Mouse (Mus musculus) forebrain, postnatal 0 days (tissue): ENCODE measurements around the gene Zfp526. TPM values are rescaled to one million over a fixed set of nuclear protein-coding genes. Genes with fewer than 3 reads are reported as not detected.

Experiments used
- ATAC-seq: fragments of 200-750 bp; cut with Nextera tagmentation; 2 replicates; pipeline ENCODE4 v1.8.0; 2017; ENCODE audit warnings: mild to moderate bottlenecking, moderate library complexity
- DNase-seq: peaks from one replicate; pipeline ENCODE4 v3.0.0-alpha.2; 2015
- H3K27ac ChIP-seq: fragments of 300-500 bp; sonication (generic); 2 replicates; pipeline ENCODE4 v1.5.1; 2014; ENCODE audit warnings: low read depth, mild to moderate bottlenecking, antibody characterized with exemption, low read length, moderate library complexity, mixed read lengths
- H3K27me3 ChIP-seq: fragments of 300-500 bp; sonication (generic); 2 replicates; pipeline ENCODE4 v1.6.1; 2014; ENCODE audit warnings: mild to moderate bottlenecking, low read length, mixed read lengths; ENCODE audit not compliant: insufficient read depth
- H3K36me3 ChIP-seq: fragments of 300-500 bp; sonication (generic); 2 replicates; pipeline ENCODE4 v1.6.1; 2014; ENCODE audit warnings: mild to moderate bottlenecking, moderate library complexity; ENCODE audit not compliant: insufficient read depth
- H3K4me1 ChIP-seq: fragments of 300-500 bp; sonication (generic); 2 replicates; pipeline ENCODE4 v1.6.1; 2014; ENCODE audit warnings: antibody characterized with exemption; ENCODE audit not compliant: insufficient read depth
- H3K4me2 ChIP-seq: fragments of 300-500 bp; sonication (generic); 2 replicates; pipeline ENCODE4 v1.6.1; 2014; ENCODE audit warnings: low read depth, mild to moderate bottlenecking, moderate library complexity
- H3K4me3 ChIP-seq: fragments of 300-500 bp; sonication (generic); 2 replicates; pipeline ENCODE4 v1.5.1; 2014; ENCODE audit warnings: low read depth, low read length, mixed read lengths
- H3K9ac ChIP-seq: fragments of 300-500 bp; sonication (generic); 2 replicates; pipeline ENCODE4 v1.6.1; 2014; ENCODE audit warnings: mild to moderate bottlenecking
- H3K9me3 ChIP-seq: fragments of 300-500 bp; sonication (generic); 2 replicates; pipeline ENCODE4 v1.6.1; 2016; ENCODE audit warnings: low read length
- CTCF ChIP-seq: sonication (generic); IDR thresholded peaks from 2 replicates; pipeline ENCODE4 v1.5.1; 2016; ENCODE audit warnings: antibody characterized with exemption, control low read depth, low read depth
- WGBS: fragments of 180-500 bp; shearing (Covaris S2); extraction: QIAGEN DNeasy Blood & Tissue Kit; methylation state at CpG from one replicate; pipeline ENCODE4 v1.1.7; 2014; 5-methylcytosine and 5-hydroxymethylcytosine counted together
- polyA plus RNA-seq: library from polyadenylated mRNA; unstranded; fragments of >200 nt; fragmentation: Nextera tagmentation; extraction: Ambion mirVana; gene quantifications from 2 replicates; pipeline ENCODE4 v1.2.1, GENCODE M21; 2015
- total RNA-seq: library from RNA; depleted of rRNA; stranded (reverse); fragments of >200 nt; gene quantifications from 2 replicates; pipeline ENCODE4 v1.2.3, GENCODE M21; 2014

The Zfp526 gene
- total and polyA plus RNA-seq, 2 experiments from 2014 or later: 0.98 to 8.3 TPM

- Histone ChIP-seq H3K4me1 (peaks cover 36% of the 10 kb centered on the region), H3K4me3 (peak overlapping the region; percentile 87), H3K4me2 (peak overlapping the region; percentile 85), H3K27me3 (no peaks in the 10 kb centered on the region), H3K27ac (peak overlapping the region; percentile 96), H3K36me3 (peaks cover 11% of the 10 kb centered on the region; the same call in 1 of the 2 replicates), H3K9me3 (no peaks in the 10 kb centered on the region), H3K9ac (peak overlapping the region; percentile 69)
- WGBS: 4% methylated on average over 18 of the region's 18 CpGs
- no peak for TF ChIP-seq CTCF
- ATAC-seq: peak; percentile 67
- DNase-seq: peak; percentile 82
These were observed 26.9 kb downstream of the Zfp526 start for GRCm38 (mm10) chr7:25248018-25248647.

GRCm38 (mm10) chr7:25248846-25249313, 27.7 kb downstream of the Zfp526 start:
- Histone ChIP-seq H3K9me3 (no peaks in the 10 kb centered on the region), H3K4me2 (peak overlapping the region; percentile 85), H3K27ac (peak overlapping the region; percentile 96), H3K36me3 (peaks cover 11% of the 10 kb centered on the region; the same call in 1 of the 2 replicates), H3K9ac (peak overlapping the region; percentile 69), H3K4me1 (peaks cover 36% of the 10 kb centered on the region), H3K4me3 (peak overlapping the region; percentile 87), H3K27me3 (no peaks in the 10 kb centered on the region)
- 0% methylated on average over 25 of the region's 25 CpGs for WGBS
- no peak for DNase-seq
- no peak for TF ChIP-seq CTCF
- no peak for ATAC-seq

- Histone ChIP-seq H3K27ac (peak overlapping the region; percentile 96), H3K4me2 (peak overlapping the region; percentile 85), H3K4me1 (peaks cover 36% of the 10 kb centered on the region), H3K27me3 (no peaks in the 10 kb centered on the region), H3K4me3 (peak overlapping the region; percentile 87), H3K9me3 (no peaks in the 10 kb centered on the region), H3K36me3 (peaks cover 10% of the 10 kb centered on the region; the same call in 1 of the 2 replicates), H3K9ac (peak overlapping the region; percentile 69)
- DNase-seq (peak; percentile 78), ATAC-seq (peak; percentile 18)
- TF ChIP-seq CTCF: no peak
- WGBS: under 1% methylated on average over 33 of the region's 73 CpGs
These were observed 28.3 kb downstream of the Zfp526 start for GRCm38 (mm10) chr7:25249314-25250140.

GRCm38 (mm10) chr7:25250141-25250972, 29.1 kb downstream of the Zfp526 start, which contains the start of gene Erf:
Erf (minus strand) TSS chr7:25250761.
- Histone ChIP-seq H3K27ac (peak within 1 kb of the TSS; percentile 96), H3K4me3 (peak within 1 kb of the TSS; percentile 87), H3K9me3 (no peaks in the 10 kb centered on the region), H3K4me2 (peak within 1 kb of the TSS; percentile 85), H3K9ac (peak within 1 kb of the TSS; percentile 69), H3K36me3 (peaks cover 2% of the 10 kb centered on the region; the same call in 1 of the 2 replicates), H3K27me3 (no peaks in the 10 kb centered on the region), H3K4me1 (peaks cover 36% of the 10 kb centered on the region)
- ATAC-seq (peak; percentile 80), DNase-seq (peak; percentile 93)
- 1% methylated on average over 71 of the region's 81 CpGs for WGBS
- TF ChIP-seq CTCF: no peak

GRCm38 (mm10) chr7:25251071-25251791, 30.0 kb downstream of the Zfp526 start:
- Histone ChIP-seq H3K27me3 (no peaks in the 10 kb centered on the region), H3K4me3 (peak overlapping the region; percentile 87), H3K9me3 (no peaks in the 10 kb centered on the region), H3K9ac (peak overlapping the region; percentile 69), H3K4me1 (peaks cover 29% of the 10 kb centered on the region), H3K36me3 (no peaks in the 10 kb centered on the region), H3K27ac (peak overlapping the region; percentile 96), H3K4me2 (peak overlapping the region; percentile 85)
- ATAC-seq (no peak), DNase-seq (peak; percentile 65)
- TF ChIP-seq CTCF: no peak
- 3% methylated on average over 22 of the region's 22 CpGs for WGBS

- 17% methylated on average over 8 of the region's 8 CpGs for WGBS
- DNase-seq (no peak), ATAC-seq (no peak)
- Histone ChIP-seq H3K4me1 (peaks cover 25% of the 10 kb centered on the region), H3K4me3 (peak overlapping the region; percentile 87), H3K27ac (peak overlapping the region; percentile 96), H3K36me3 (no peaks in the 10 kb centered on the region), H3K27me3 (no peaks in the 10 kb centered on the region), H3K9me3 (no peaks in the 10 kb centered on the region), H3K9ac (peak overlapping the region; percentile 69), H3K4me2 (peak overlapping the region; percentile 85)
- no peak for TF ChIP-seq CTCF
These were observed 30.6 kb downstream of the Zfp526 start for GRCm38 (mm10) chr7:25251822-25252221.
